Mouse (Mus musculus) gastrocnemius, adult 18-20 months (tissue): Measurements from ENCODE around the gene Zfp607a. TPM values are rescaled to one million over a fixed set of nuclear protein-coding genes. Genes with fewer than 3 reads are reported as not detected.
"Not testable (repeated sequence)": the region's sequence is repeated elsewhere in the genome, so short reads cannot be mapped to it uniquely, and the experiment has no call there.

Experiments
- DNase-seq: peaks from one replicate; pipeline ENCODE4 v3.0.0; 2021; ENCODE audit warnings: low spot score
- long read RNA-seq, 2 experiments: library from polyadenylated mRNA; stranded (forward); transcript quantifications; one replicate each; pipeline ENCODE4 v2.0.0; 2021
- total RNA-seq, 2 experiments: library from RNA; stranded (reverse); gene quantifications; 2 replicates each; pipeline ENCODE4 v1.2.3; 2021

Zfp607a gene
- total RNA-seq, result 1 to 10 TPM; 1.4 to 2.2 TPM
- long read RNA-seq, experiment 1, partial matches to known transcripts, result 0 of 1 reads
- long read RNA-seq, experiment 1, other reads (novel, unspliced or antisense), result 0 of 1 reads
- long read RNA-seq, experiment 2, partial matches to known transcripts, result 0 of 1 reads
- long read RNA-seq, experiment 2, other reads (novel, unspliced or antisense), result 1 of 1 reads

GRCm38 (mm10) chr7:27857227-27857626 is at the start of gene Zfp607a:
Gene Zfp607a, plus strand, starts transcription at chr7:27857527.
- no peak for DNase-seq

DNA sequence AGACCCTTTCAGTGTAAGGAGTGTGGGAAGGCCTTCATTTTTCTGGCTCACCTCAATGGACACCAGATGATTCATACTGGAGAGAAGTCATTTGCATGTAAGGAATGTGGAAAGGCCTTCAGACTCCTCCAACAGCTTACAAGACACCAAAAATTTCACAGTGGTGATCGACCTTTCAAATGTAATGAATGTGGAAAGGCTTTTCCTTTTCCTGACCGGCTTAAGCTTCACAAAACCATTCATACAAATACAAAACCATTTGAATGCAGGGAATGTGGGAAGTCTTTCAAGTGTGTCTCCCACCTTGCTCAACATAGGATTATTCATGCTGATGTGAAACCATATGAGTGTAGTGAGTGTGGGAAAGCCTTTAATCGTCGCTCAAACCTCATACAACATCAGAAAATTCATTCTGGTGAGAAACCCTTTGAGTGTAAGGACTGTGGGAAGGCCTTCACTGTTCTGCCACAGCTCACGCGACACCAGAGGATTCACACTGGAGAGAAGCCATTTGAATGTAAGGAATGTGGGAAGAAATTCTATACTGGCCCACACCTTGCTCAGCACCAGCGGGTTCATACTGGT is 38.7 kb upstream of the Zfp607a start:
- no peak for DNase-seq

- no peak for DNase-seq
Observed at GRCm38 (mm10) chr7:27822611-27823010, 34.7 kb upstream of the Zfp607a start.

GRCm38 (mm10) chr7:27834131-27834530 is 23.2 kb upstream of the Zfp607a start:
- no peak for DNase-seq

- no peak for DNase-seq
Observed at GRCm38 (mm10) chr7:27837896-27838295, 19.4 kb upstream of the Zfp607a start.

DNA sequence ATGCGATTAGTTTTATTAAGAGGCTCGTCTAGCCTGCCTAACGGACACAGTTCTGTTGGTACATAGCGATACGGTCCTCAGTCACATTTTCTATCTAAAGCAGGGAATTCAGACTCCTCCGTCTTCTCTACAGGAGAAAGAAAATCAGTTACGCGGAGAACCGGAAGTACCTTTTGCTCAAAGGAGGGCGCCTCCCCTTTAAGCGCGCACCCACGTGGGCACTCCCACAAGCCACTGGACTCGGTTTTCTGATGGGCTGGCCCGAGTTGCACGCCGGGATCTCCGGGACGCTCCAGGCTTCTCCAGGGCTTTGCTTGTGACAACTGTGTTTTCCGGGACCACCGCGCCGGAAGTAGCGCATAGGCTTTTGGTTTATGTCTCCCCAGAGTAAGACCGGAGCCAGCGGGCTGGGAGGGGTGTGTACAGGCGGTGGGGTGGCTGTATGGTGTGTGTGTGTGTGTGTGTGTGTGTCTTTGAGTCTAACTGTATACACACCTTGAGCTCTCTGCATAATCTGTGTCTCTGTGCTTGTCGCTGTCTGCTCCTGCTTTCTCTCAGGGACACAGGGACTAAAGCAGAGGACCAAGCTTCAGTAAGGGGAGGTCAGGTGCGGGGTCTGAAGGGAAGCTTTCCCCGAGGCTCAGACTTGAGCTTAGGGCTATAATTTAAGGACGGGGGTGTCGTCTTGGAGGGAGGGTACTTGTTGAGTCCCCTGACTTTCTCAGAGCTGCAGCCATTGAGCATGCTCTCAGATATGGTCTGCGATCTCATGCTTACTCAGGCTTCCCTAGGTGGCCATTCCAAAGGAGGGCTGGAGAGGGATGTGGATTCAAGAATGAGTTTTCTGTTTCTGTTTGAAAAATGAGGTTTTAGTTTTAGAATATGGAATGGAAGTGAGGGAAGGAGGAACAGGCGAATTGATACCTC is 18.7 kb upstream of the Zfp607a start, which contains the start of gene Zfp59:
Gene Zfp59, plus strand, starts transcription at position 285 of the 927 bp plus-strand sequence.
- peak; percentile 86 for DNase-seq

DNA sequence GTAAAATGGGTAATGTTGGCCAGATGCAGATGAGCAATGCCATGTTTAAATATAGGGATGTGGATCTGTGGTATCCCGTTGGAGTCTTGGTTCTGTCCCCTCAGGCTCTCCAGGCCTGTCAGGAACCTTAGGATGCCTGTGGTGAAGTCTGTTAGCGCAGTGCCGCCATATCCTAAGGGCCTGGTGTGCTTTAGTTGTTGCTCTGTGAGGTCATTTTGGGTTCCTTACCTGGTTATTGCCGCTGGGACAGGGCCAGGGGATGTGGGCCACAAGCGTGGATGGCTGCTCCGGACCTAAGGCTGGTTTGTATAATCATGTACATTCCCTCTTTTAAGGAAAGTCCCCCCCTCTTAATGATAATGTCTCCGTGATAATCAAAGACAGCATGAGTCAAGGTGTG is 17.7 kb upstream of the Zfp607a start:
- DNase-seq, result no peak

- no peak for DNase-seq
Observed at GRCm38 (mm10) chr7:27840104-27840503, 17.2 kb upstream of the Zfp607a start.

- peak; percentile 8 for DNase-seq
Observed at GRCm38 (mm10) chr7:27859301-27860251, 2.2 kb downstream of the Zfp607a start.

GRCm38 (mm10) chr7:27860396-27861235 is 3.3 kb downstream of the Zfp607a start:
- DNase-seq, result peak; percentile 80

DNA sequence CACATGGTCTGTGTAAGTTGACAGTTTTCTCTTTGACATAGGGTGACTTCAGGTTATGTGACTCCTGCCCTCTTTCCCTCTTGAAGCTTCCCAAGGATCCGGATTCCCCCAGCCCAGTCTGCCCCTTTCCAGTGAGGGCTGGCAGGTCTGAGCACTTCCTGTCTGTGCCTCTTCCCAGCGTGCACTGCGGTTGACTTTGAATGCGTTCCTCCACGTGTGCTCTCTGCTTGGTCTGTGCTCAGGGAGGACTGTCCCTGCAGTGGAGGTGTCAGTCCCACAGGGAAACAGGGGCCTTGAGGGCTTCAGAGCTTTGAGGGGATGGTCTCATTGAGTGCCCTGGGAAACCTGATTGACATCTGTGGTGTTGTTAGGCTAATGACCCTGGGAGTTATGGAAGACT is 5.3 kb downstream of the Zfp607a start:
- not testable (repeated sequence) for DNase-seq

DNA sequence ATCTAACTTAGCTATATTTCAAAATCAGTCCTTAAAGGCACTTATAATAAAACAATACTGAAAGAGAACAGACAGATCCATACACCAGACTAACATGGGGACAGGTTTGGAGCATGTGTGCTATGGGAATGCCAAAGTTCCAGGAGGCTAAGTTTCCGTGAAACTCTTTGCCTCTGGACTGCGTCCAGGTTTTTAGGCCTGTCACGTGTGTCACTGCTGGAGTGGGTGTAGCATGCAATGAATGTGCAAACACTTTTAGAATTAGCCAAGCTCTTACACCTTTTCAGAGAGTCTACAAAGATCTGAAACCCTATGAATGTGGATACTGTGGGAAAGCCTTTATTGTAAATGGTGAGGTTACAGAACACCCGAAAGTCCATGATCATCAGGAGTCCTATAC is 24.4 kb downstream of the Zfp607a start:
- no peak for DNase-seq

DNA sequence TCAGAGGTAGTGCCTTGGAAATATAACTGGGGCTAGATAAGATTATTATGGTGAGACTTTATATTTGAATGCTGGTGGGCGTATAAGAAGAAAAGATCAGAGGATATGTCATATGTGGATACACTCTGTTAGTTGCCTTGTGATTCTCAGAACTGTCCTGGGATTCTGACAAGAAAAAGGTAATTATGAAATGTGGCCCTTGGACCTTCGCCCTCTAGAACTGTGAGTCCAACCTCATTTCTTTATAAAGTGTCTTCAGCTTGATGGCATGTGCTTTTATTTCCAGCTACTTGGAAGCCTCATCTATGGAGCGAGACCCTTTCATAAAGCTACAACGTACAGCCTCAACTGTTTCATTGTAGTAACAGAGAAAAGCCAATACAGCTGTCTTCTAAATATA is 43.3 kb downstream of the Zfp607a start:
- no peak for DNase-seq

GRCm38 (mm10) chr7:27905061-27905848 is 47.9 kb downstream of the Zfp607a start:
- no peak for DNase-seq

DNA sequence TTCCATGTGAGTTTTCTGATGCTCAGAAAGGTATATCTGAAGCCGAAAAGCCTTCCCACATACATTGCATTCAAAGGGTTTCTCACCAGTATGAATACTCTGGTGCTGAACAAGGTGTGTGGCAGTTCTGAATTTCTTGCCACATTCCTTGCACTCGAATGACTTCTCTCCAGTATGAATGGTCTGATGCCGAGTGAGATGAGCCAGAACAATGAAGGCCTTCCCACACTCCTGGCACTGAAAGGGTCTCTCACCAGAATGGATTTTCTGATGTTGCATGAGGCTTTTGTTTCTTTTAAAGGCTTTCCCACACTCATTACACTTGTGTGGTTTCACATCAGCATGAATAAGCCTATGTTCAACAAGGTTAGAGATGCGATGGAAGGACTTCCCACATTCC is 53.6 kb downstream of the Zfp607a start:
- DNase-seq, result not testable (repeated sequence)

DNA sequence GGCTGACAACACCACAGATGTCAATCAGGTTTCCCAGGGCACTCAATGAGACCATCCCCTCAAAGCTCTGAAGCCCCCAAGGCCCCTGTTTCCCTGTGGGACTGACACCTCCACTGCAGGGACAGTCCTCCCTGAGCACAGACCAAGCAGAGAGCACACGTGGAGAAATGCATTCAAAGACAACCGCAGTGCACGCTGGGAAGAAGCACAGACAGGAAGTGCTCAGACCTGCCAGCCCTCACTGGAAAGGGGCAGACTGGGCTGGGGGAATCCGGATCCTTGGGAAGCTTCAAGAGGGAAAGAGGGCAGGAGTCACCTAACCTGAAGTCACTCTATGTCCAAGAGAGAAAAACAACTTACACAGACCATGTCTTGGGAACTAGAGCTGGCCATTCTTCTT is 69.7 kb downstream of the Zfp607a start:
- DNase-seq, result not testable (repeated sequence)

GRCm38 (mm10) chr7:27928818-27929695 is 71.7 kb downstream of the Zfp607a start, which contains the start of gene Zfp974:
Gene Zfp974, minus strand, starts transcription at chr7:27929460.
- DNase-seq, result peak; percentile 57
